In genomic region chr6:85117545-85118511, GRCm38 (mm10) we compare ENCODE assay signal across 8 mouse cellular contexts. TPM values are rescaled to one million over a fixed set of nuclear protein-coding genes. Genes with fewer than 3 reads are reported as not detected.
DNase-seq lines count a peak whose midpoint lies in the region; ATAC-seq and TF ChIP-seq lines count a peak whose summit lies in the region.
"Not testable (repeated sequence)": the region's sequence is repeated elsewhere in the genome, so short reads cannot be mapped to it uniquely, and the experiment has no call there.

No protein-coding gene starts in this region.

- not testable (repeated sequence) for H3K9me3 ChIP-seq in forebrain, embryonic 14.5 days (replicated peaks; ENCODE audit: control insufficient read depth, low read length); liver, embryonic 14.5 days (ENCODE audit: control insufficient read depth, low read length); neural tube, embryonic 11.5 days (ENCODE audit: control insufficient read depth, low read length)

- H3K4me2 ChIP-seq in forebrain, embryonic 14.5 days (ENCODE audit: low read length); liver, embryonic 14.5 days (ENCODE audit: low read depth); neural tube, embryonic 11.5 days (ENCODE audit: low read depth): not testable (repeated sequence)

- not testable (repeated sequence) for TF ChIP-seq EP300 in liver, embryonic 14.5 days (IDR thresholded peaks at IDR 0.05; ENCODE audit: low read depth)

- 38% methylated on average over 8 of the region's 11 CpGs for WGBS in forebrain, embryonic 14.5 days
- WGBS in liver, embryonic 14.5 days (ENCODE audit: insufficient replicate concordance): 28% methylated on average over 8 of the region's 11 CpGs
- WGBS in neural tube, embryonic 11.5 days: 47% methylated on average over 7 of the region's 11 CpGs

- DNase-seq in MEL-GATA-1-ER (ENCODE audit: extremely low read depth, low read depth): peak; percentile 26
- DNase-seq in cerebellum, adult 11 months: peak; percentile 29
- DNase-seq in forebrain, embryonic 14.5 days (ENCODE audit: low spot score): peak; percentile 67
- DNase-seq in heart, postnatal 4 days: peak; percentile 67
- DNase-seq in kidney, postnatal 4 days: peak; percentile 47 to 63
- peak in 1 of 3 experiments; percentile 19 for DNase-seq in liver, embryonic 14.5 days (ENCODE audit: low read depth in 3 of 3, low spot score in 3 of 3)
- peak; percentile 45 for DNase-seq in neural tube, embryonic 11.5 days (ENCODE audit: low spot score)
- peak; percentile 48 to 60 for DNase-seq in thymus, postnatal 36 days

- H3K27ac ChIP-seq in forebrain, embryonic 14.5 days (ENCODE audit: low read depth, low read length); liver, embryonic 14.5 days; neural tube, embryonic 11.5 days (ENCODE audit: low read depth, low read length): not testable (repeated sequence)

- peak; percentile 70 for TF ChIP-seq CTCF in liver, embryonic 14.5 days (IDR thresholded peaks at IDR 0.05; ENCODE audit: low read depth)

- peak; percentile 37; the same call in 1 of the 2 replicates for ATAC-seq in forebrain, embryonic 14.5 days
- not testable (repeated sequence) for ATAC-seq in liver, embryonic 14.5 days (ENCODE audit: insufficient read depth); neural tube, embryonic 11.5 days (ENCODE audit: insufficient read depth, low FRiP score, low TSS enrichment)

- H3K9ac ChIP-seq in forebrain, embryonic 14.5 days (ENCODE audit: low read length); liver, embryonic 14.5 days (replicated peaks); neural tube, embryonic 11.5 days (ENCODE audit: low read length): not testable (repeated sequence)

- H3K27me3 ChIP-seq in forebrain, embryonic 14.5 days (replicated peaks; ENCODE audit: control insufficient read depth, insufficient read depth, low read length); liver, embryonic 14.5 days (ENCODE audit: control insufficient read depth, insufficient read depth, low read length); neural tube, embryonic 11.5 days (ENCODE audit: control insufficient read depth, insufficient read depth, low read length): not testable (repeated sequence)

- H3K4me3 ChIP-seq in forebrain, embryonic 14.5 days (ENCODE audit: low read depth, low read length); liver, embryonic 14.5 days (ENCODE audit: insufficient read depth in 1 of 2, low read depth in 2 of 2, low read length in 2 of 2); neural tube, embryonic 11.5 days (ENCODE audit: low read depth, low read length): not testable (repeated sequence)

- H3K4me1 ChIP-seq in forebrain, embryonic 14.5 days (ENCODE audit: control insufficient read depth, insufficient read depth, low read length); liver, embryonic 14.5 days (replicated peaks; ENCODE audit: control insufficient read depth in 2 of 2, insufficient read depth in 2 of 2, low read length in 1 of 2); neural tube, embryonic 11.5 days (ENCODE audit: control insufficient read depth, insufficient read depth, low read length): not testable (repeated sequence)

- not testable (repeated sequence) for H3K36me3 ChIP-seq in forebrain, embryonic 14.5 days (ENCODE audit: control insufficient read depth, insufficient read depth, low read length); liver, embryonic 14.5 days (replicated peaks; ENCODE audit: control insufficient read depth, insufficient read depth, low read depth); neural tube, embryonic 11.5 days (ENCODE audit: control insufficient read depth, insufficient read depth, low read length)

RNA-seq across cellular contexts. Expression of gene Spr, which starts 19.7 kb away (rescaled TPM):
- polyA plus RNA-seq in forebrain, embryonic 14.5 days (2014; fragmentation: Nextera tagmentation; extraction: Ambion mirVana): 57.6 and 59.4 TPM in 2 replicates
- total RNA-seq in heart, postnatal 4 days (2021): 10 to 100 TPM; 54.4 to 56.7 TPM
- polyA plus RNA-seq in liver, embryonic 14.5 days (2012; rRNA removed): 7.6 and 7.9 TPM in 2 replicates
- 32.9 and 35.6 TPM in 2 replicates for polyA plus RNA-seq in liver, embryonic 14.5 days (2014; fragmentation: Nextera tagmentation; extraction: Ambion mirVana)
- 46.8 and 52.4 TPM in 2 replicates for polyA plus RNA-seq in neural tube, embryonic 11.5 days (2014; fragmentation: Nextera tagmentation; extraction: Ambion mirVana)

RNA-seq across cellular contexts. Expression of gene Exoc6b, which starts 48.5 kb away (rescaled TPM):
- 39.0 and 55.3 TPM in 2 replicates for polyA plus RNA-seq in forebrain, embryonic 14.5 days (2014; fragmentation: Nextera tagmentation; extraction: Ambion mirVana)
- total RNA-seq in heart, postnatal 4 days (2021): 10 to 100 TPM; 22.4 to 29.3 TPM
- polyA plus RNA-seq in liver, embryonic 14.5 days (2012; rRNA removed): 0.73 and 1.0 TPM in 2 replicates
- 2.9 and 3.1 TPM in 2 replicates for polyA plus RNA-seq in liver, embryonic 14.5 days (2014; fragmentation: Nextera tagmentation; extraction: Ambion mirVana)
- 35.1 and 41.6 TPM in 2 replicates for polyA plus RNA-seq in neural tube, embryonic 11.5 days (2014; fragmentation: Nextera tagmentation; extraction: Ambion mirVana)
